ENCODE assay signal across 26 mouse cellular contexts in the genomic region with DNA sequence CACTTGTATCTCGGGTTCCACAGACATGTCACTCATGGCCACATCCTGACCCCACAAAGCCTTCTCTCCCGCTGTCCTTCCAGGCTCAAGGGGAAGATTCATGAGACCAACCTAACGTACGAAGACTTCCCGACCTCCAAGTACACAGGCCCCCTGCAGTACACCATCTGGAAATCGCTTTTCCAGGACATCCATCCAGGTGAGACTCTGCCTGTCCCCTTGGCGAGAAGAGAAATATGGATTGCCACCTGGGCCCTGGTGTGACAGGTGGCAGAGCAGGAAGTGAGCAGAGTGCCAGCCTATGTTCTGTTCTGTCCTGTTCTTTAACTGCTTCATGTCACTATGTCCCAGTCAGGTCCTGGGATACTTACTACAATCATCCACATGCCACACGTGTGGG. TPM values are rescaled to one million over a fixed set of nuclear protein-coding genes. Genes with fewer than 3 reads are reported as not detected.
DNase-seq lines count a peak whose midpoint lies in the region; ATAC-seq lines count a peak whose summit lies in the region.
"Had no signal": no experiment of that assay in that cellular context is flagged by ENCODE, and none has a peak within 500 bp of the region (broad histone marks: within the 10 kb centered on the region; RNA-seq: fewer than 3 reads in every experiment).

No protein-coding gene starts in this region.

- H3K4me1 ChIP-seq in heart, embryonic 10.5 days = peaks cover 59% of the 10 kb centered on the region
- H3K4me1 ChIP-seq in forebrain, embryonic 13.5 days = peaks cover 40% of the 10 kb centered on the region
- H3K4me1 ChIP-seq: liver, embryonic 15.5 days had no signal

- no peaks in the 10 kb centered on the region for H3K9me3 ChIP-seq in heart, embryonic 10.5 days
- H3K9me3 ChIP-seq in forebrain, embryonic 13.5 days (replicated peaks) = no peaks in the 10 kb centered on the region
- H3K9me3 ChIP-seq: embryonic facial prominence, embryonic 12.5 days; hindbrain, embryonic 10.5 days; hindbrain, embryonic 15.5 days; liver, embryonic 15.5 days; midbrain, embryonic 10.5 days had no signal

- H3K27ac ChIP-seq in heart, embryonic 10.5 days = no peak overlapping the region
- H3K27ac ChIP-seq in forebrain, embryonic 13.5 days = no peak overlapping the region
- H3K27ac ChIP-seq: embryonic facial prominence, embryonic 12.5 days; hindbrain, embryonic 10.5 days; hindbrain, embryonic 15.5 days; liver, embryonic 15.5 days; midbrain, embryonic 10.5 days; stomach, postnatal 0 days had no signal

- no peak for ATAC-seq in forebrain, embryonic 13.5 days
- ATAC-seq: forebrain, embryonic 16.5 days; inflammation-experienced regulatory T-cells, adult 6 months; midbrain, embryonic 16.5 days had no signal

- 80% methylated on average over 8 of the region's 8 CpGs for WGBS in heart, embryonic 10.5 days
- WGBS in forebrain, embryonic 13.5 days = 91% methylated on average over 8 of the region's 8 CpGs

- no peak overlapping the region for H3K4me3 ChIP-seq in heart, embryonic 10.5 days
- H3K4me3 ChIP-seq in forebrain, embryonic 13.5 days = no peak overlapping the region
- H3K4me3 ChIP-seq: embryonic facial prominence, embryonic 12.5 days; hindbrain, embryonic 10.5 days; hindbrain, embryonic 15.5 days; liver, embryonic 15.5 days; midbrain, embryonic 10.5 days had no signal

- peak; percentile 93 for DNase-seq in cerebellum, adult 11-12 months
- DNase-seq in cerebellum, adult 8-10 months = peak; percentile 82
- peak; percentile 86 to 89 for DNase-seq in cerebellum, postnatal 25 days
- DNase-seq in heart, embryonic 10.5 days (ENCODE audit: low spot score) = no peak
- no peak for DNase-seq in spleen, adult 12 weeks (ENCODE audit: low spot score)
- DNase-seq: adrenal gland, postnatal 25 days; B cell, adult 2 months; gastrocnemius, postnatal 10 days; heart, postnatal 14 days; kidney, adult 11 months; kidney, postnatal 4 days; layer of hippocampus, postnatal 36 days; lung, embryonic 14.5 days; lung, postnatal 14 days; right cerebral cortex, adult 18-20 months; thymus, adult 2 months had no signal

- peaks cover 14% of the 10 kb centered on the region for H3K36me3 ChIP-seq in heart, embryonic 10.5 days
- H3K36me3 ChIP-seq in forebrain, embryonic 13.5 days (ENCODE audit: poor library complexity, severe bottlenecking) = peaks cover 12% of the 10 kb centered on the region
- H3K36me3 ChIP-seq: liver, embryonic 15.5 days had no signal

- H3K4me2 ChIP-seq in forebrain, embryonic 13.5 days = no peak overlapping the region
- H3K4me2 ChIP-seq: embryonic facial prominence, embryonic 12.5 days; hindbrain, embryonic 15.5 days; liver, embryonic 15.5 days; lung, embryonic 14.5 days had no signal

- H3K9ac ChIP-seq in forebrain, embryonic 13.5 days = no peak overlapping the region
- H3K9ac ChIP-seq: embryonic facial prominence, embryonic 12.5 days; hindbrain, embryonic 15.5 days; liver, embryonic 15.5 days; lung, embryonic 14.5 days had no signal

- peaks cover 8% of the 10 kb centered on the region; the same call in 1 of the 2 replicates for H3K27me3 ChIP-seq in heart, embryonic 10.5 days (ENCODE audit: insufficient read depth, poor library complexity, severe bottlenecking)
- H3K27me3 ChIP-seq in forebrain, embryonic 13.5 days = peaks cover 12% of the 10 kb centered on the region
- H3K27me3 ChIP-seq: embryonic facial prominence, embryonic 12.5 days; hindbrain, embryonic 15.5 days had no signal

RNA-seq across cellular contexts. Expression of a gene that starts 19.0 kb away (rescaled TPM):
- polyA plus RNA-seq in heart, embryonic 10.5 days (2016; fragmentation: Nextera tagmentation; extraction: Ambion mirVana) = 4.1 and 6.5 TPM in 2 replicates
- polyA plus RNA-seq in forebrain, embryonic 13.5 days (2015; fragmentation: Nextera tagmentation; extraction: Ambion mirVana) = 6.7 and 7.6 TPM in 2 replicates

RNA-seq across cellular contexts. Expression of a gene that starts 59.9 kb away (rescaled TPM):
- polyA plus RNA-seq in heart, embryonic 10.5 days (2016; fragmentation: Nextera tagmentation; extraction: Ambion mirVana) = 4.0 and 4.7 TPM in 2 replicates
- 11.3 and 13.5 TPM in 2 replicates for polyA plus RNA-seq in forebrain, embryonic 13.5 days (2015; fragmentation: Nextera tagmentation; extraction: Ambion mirVana)

Comparison
In these comparisons a context has a peak if more than half of its experiments do, and no peak if none do; other contexts are left out.
1. DNase-seq: peak in cerebellum, adult 11-12 months (single experiment), cerebellum, adult 8-10 months (single experiment) and cerebellum, postnatal 25 days (2 of 2); none in heart, embryonic 10.5 days (single experiment) and spleen, adult 12 weeks (single experiment).